Mouse (Mus musculus): ENCODE results near the gene Adamts2.

Adamts2 gene

DNA sequence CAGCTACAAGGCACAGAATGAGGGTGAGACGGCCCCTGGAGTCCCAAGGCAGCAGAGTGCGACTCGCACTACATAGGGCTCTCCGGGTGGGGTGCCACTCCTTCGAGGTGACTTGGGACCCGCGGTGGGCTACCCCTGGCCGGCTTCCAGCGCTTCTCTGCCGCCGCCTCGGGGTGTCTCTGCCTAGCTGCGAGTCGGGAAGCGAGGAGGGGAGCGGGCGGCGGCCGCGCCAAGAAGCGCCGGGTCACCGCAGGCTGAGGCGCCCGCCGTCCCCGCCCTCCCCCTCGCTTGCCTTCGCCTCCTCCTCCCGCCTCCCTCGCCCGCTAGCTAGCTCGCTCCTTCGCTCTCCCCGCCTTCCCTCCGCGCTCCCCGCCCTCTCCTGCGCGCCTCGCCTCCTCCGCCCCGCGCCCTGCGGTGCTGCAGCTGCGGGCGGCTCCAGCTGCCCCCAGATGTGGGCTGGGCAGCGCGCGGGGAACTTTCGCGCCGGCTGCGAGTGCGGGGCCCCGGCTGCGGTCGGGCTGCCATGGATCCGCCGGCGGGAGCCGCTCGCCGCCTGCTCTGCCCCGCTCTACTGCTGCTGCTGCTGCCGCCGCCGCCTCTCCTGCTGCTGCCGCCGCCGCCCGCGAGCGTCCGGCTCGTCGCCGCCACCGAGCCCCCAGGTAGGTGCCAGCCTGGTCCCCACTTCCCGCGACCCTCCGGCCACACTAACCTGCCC, at the start of gene Adamts2:
TSS of gene Adamts2 (plus strand) at position 444 of the 715 bp plus-strand sequence.
- peak; percentile 41 to 58 for DNase-seq

DNA sequence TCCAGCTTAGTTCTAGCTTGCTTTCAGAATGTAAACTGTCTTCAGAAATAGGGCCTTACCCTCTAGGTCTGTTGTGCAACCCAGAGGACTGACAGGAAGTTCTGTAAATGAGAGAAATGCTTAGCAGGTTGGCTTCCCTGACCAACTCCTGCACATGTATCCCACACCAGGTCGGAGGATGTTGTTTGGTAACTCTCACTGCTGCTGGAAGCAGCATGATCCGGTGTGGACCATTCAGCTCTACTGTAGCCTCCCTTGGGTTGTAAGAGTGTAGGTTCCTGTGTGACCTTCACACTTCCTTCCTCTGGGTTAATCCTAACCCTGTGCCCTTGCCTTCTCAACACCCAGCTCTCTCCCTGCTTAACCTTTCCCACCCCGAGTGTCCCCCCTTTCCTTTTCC, 44.8 kb upstream of the Adamts2 start:
- DNase-seq, result no peak

DNA sequence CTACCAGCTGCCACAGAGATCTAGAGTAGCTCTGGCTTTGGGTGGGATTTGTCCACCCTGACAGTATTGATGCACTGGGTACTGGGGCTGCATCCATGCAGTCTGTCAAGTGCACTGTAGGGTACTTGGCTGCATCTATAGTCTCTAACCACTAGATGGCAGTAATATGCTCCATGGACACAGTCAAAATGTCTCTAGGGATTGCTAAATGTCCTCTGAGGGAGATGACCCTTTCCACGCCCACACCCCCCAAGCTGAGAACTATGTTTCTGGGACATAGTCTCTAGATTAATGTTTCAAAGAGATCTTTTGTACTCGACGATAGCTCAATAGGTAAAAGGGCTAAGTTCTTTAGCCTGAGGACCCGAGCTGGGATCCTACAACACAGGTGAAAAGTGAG, 42.8 kb upstream of the Adamts2 start:
- DNase-seq, result no peak

DNA sequence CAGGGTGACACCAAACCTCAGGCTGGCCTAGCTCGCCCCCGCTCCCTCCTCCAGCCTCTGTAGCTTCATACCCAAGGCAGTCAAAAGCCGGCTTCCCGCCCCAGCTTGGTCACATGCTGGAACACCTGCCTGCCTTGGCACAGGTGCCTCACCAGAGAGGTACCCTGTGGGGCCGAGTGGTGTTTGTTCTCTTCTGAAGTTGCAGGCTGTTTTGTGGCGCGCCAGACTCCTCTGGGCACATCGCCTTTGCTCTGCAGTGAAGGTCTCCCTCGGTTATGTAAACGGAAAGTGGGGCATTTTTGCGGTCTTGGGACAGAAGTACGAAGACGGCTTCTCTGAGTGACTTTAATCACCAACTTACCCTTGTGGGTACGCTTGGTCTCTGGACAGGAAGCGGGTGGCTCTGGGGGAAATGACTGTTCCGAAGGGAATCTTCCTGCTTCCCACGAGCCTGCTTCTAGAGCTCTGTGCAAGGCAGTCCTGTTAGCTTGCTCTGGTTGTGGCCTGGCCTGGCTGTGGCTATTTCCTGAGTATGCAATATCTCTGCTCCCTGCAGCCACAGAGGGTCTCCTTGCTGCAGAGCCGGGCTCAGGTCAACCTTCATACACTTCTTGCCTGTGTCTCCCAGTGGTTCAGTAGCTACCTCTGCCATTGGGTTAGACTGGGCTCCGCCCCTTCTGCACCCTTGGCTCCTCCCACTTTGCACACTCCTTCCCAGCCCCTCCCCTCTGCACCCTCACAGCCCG, 36.2 kb upstream of the Adamts2 start:
- no peak for DNase-seq

DNA sequence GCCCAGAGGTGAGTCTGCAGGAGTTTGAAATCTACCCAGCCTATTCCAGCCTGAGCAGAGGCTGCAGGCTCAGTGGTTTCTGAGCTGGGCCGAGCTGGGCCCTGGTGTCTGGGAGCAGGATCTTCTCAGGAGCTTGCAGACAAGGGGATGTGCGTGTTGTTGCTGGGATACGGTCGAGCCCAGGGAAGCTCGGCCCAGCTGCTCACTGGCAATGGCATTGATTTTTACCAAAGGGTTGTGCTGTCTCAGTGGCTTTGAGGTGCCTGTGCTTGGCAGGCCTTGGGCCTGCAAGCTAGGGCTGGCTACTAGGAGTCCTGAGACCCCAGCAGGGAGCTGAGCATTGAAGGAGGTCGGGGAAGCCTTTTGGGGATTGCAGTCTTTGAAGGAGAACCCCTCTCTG, 30.4 kb upstream of the Adamts2 start:
- no peak for DNase-seq

DNA sequence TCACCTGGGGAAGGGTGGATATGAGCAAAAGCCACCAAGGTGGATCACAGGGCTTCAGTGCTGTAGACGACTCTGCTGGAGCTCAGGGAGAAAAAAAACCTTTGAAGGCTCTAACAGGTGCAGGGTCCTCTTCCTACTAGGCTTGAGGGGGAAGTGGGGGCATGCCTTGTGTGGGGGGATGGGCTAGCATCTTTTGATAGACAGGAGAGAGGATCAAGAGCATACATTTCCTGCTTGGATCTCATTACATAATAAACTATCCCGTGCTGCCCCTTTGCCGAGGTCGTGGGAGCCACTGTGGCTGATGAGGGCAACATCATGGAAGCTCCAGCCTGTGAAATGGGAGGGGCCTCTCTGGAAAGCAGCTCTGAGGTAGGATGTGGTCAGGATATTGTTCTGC, 25.4 kb upstream of the Adamts2 start:
- DNase-seq, result no peak

DNA sequence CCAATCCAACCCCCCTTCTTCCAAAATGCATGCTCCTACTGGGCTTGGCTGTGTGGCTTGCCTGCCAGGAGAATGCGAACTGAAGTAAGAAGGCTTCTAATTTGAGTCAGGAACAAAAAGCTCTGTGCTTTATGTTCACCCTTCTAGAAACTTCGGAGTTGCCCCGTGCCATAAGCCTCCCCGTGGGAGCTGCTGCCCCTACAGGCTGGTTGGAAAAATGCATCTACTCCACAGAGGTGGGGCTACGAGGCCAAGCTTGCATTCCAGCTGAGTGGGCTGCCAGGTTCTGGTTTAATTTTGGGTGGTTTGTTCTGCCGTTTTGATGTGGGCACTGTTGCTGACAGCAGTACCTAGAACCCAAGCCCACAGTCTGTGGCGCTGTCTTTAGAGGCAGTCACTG, 14.9 kb upstream of the Adamts2 start:
- peak; percentile 31 to 35 for DNase-seq

DNA sequence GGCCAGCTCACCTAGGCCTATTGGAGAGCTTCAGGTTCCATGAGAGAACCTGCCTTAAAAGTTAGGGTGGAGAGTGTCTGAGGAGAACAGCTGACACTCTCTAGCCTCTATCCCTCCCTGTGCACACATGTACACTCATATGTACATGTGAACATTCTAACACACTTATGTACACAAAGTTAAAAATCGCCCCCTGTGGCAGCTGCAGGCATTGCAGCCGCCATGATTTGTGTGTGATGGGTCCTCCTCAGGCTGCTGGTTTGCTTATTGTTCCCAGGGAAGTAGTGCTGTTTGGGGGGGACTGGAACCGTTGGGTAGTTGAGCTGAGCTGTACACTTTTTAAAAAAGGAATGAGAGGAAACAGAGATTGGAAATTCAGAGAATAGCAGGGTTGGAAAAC, 14.1 kb upstream of the Adamts2 start:
- DNase-seq, result peak; percentile 60 to 67

DNA sequence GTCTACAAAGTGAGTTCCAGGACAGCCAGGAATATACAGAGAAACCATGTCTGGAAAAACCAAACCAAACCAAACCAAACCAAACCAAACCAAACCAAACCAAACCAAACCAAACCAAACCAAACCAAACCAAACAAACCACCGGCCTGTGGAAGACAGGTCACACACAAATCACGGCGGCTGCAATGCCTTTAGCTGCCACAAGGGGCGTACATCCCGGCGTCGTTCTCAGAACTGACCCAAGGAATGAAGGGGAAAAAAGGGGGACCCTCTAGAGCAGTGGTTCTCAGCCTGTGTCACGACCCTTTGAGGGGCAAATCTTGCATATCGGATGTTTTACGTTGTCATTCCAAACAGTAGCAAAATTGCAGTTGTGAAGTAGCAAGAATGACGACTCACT, 12.8 kb upstream of the Adamts2 start:
- DNase-seq, result peak; percentile 56 to 65

DNA sequence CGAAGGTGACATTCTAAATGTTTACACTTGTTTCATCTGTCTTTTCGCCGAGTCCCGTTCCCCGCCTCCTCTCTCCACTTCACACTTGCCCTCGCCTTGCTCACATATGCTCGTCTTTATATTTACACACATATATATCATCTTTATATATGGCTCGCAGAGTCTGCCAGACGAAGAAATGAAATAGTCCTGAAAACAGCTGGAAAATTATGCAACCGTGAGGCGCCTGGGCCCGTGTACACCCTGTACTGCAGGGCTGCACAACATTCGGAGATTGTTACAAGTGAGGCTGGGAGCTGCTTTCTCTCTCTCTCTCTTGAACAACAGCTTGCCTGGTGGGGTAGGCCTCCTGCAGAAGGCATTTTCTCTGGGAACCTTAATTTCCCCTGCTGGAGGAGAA, 10.8 kb upstream of the Adamts2 start:
- DNase-seq, result no peak

DNA sequence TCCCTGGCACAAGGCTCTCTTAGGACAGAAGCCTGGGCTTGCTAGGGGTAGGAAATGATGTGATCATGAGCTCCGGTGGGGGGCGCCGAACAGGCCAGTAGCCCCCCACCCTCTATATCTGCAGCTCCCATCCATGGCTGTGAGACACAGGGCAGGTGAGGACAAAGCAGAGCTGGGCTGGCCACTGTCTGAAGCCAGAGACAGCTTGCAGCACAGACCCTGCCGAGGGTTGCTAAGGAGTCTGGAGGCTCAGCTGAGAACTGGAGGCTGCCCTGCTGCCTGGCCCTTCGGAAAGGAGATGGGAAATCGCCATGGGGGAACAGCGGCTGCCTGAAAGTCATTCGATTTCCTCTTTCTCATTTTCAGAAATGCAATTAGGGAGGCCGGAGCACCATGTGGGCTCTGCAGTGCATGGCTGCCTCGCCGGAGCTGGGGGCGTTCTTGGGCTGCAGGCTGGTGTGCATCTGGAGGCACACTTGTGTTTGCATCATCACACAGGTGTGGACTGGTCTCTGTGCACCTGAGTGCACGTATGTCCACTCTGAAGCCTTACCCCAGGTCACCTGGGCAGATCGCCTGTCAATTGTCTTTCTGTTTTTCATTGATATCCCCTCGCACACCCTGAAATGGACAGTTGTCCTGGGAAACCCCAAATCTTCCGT, 8.9 kb upstream of the Adamts2 start:
- no peak for DNase-seq

DNA sequence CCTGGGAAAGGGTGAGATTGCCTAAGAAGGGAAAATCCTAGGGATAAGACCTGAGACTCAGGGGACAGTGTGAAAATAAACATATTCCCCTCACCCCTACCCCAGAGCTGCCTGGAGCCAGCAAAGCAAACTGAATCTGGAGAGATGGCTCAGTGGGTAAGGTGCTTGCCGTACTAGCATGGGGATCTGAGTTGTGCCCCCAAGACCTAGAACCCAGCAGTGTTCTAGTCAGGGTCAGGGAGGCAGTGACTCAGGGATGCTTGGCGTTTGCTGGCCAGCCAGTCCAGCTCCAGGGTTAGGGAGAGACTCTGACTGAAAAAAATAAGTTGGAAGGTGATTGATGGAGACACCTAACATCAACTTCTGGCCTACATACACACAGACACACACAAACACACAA, 5.3 kb upstream of the Adamts2 start:
- DNase-seq, result no peak

DNA sequence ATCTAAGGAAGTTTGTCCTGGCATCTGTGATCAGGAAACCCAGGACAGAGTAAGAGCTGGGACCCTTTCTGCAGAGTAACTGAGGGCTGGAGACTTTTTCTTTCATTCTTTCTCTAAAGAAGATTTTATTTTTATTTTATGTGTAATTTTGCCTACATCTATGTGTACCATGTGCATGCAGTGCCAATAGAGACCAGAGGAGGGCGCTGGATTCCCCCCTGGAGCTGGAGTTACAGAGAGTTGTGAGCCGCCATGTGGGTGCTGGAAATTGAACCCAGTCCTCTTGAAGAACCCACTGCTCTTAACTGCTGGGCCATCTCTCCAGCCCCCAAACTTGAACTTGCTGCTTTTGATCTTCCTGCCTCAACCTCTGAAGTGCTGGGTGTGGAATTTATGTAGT, 2.7 kb upstream of the Adamts2 start:
- DNase-seq, result no peak

DNA sequence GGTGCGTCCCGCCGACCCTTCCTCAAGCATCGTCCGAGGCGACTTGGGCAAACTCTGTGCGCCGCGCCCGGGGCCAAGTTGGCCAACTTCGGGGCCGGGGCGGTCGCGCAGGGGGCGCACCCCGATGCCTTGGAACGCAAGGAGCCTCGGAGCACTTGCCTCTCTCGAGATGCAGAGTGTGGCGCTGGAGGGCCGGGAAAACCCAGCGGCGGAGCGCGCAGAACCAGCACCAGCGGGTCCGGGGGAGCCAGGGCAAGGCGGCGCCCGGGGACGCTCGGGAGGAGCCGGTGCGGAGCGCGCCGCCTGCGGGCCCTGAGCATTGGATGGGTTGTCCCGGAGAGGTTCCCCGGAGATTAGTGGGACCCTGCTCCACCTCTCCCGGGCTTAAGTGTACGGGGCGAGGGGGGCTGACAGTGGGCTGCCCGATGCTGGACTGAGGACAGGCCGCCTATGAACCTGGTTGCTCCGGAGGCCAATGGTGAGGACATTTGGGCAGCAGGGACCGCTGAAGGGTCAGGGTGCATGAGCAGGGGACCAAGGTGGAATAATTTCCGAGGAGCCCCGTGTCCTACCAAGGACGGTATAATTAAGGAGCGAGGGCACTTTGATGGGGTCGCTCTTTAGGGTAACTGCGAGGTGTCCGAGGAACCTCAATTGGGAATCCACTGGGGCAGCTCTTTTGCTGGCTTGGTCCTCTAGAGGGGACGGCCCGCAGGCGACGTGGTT, 635 bp downstream of the Adamts2 start:
- peak; percentile 45 to 48 for DNase-seq

DNA sequence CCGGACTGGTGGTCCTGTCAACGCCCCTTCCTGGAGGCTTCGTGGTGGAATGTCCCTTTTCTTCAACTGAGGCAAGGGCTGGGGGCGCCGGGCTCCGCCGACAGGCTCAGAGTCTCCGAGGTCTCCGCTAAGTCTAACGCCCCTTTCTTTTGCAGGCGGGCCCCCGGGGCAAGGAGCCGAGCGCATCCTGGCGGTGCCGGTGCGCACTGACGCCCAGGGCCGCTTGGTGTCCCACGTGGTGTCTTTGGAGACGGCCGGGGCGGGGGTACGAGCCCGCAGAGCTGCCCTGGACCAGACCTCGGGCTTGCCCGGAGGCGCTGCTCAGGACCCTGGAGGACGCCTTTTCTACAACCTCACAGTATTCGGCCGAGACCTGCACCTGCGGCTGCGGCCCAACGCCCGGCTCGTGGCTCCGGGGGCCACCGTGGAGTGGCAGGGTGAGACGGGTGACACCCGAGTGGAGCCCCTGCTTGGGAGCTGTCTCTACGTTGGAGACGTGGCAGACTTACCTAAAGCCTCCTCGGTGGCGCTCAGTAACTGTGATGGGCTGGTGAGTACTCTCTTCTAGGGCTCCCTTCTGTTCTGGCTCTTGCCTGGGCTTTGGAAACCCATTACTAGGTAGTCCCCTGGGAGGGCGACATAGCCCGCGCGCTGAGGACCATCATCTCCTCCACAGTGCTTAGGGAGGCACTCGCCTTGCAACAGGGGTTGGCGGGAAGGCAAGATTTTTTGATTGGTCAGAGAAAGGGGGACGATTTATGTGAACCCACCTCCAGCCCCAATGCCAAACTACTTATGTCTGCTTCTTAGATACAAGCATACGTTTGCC, 1.4 kb downstream of the Adamts2 start:
- peak; percentile 42 to 53 for DNase-seq

DNA sequence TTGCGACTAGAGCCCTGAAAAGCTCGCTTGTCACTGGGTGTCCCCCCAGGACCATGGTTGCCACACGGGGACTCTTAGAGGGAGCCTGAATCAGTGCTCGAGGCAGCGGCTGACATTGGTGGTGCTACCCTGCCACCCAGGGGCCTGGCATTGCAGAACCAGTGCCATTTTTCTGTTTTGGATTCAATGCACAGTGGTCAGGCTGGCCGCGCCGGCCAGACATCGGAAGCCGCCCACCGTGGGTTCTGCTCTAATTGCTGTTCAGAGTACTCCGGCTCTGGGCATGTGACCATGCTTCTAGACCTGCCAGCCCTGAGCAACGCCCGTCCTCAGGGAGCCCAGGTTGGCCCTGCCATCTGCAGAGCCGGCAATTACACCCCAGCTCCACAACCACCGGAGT, 2.5 kb downstream of the Adamts2 start:
- DNase-seq, result peak; percentile 23 to 24

DNA sequence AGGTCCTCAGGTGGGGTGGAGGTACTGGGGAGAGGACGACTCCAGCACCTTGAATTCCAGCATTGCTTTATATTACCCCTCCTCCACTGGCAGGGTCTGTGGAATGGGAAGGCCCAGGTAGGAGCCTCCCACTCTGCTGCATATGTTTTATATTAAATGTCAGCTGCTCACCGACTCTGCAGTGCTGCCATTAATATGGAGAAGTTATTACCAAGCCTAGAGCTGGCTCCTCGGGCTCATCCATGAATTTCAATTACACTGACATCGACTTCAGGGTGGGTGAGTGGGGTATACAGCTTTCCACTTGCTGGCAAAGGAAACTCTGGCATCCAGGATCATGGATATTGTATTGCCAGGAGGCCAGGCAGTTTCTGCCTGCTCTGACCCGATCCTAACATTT, 9.3 kb downstream of the Adamts2 start:
- no peak for DNase-seq

DNA sequence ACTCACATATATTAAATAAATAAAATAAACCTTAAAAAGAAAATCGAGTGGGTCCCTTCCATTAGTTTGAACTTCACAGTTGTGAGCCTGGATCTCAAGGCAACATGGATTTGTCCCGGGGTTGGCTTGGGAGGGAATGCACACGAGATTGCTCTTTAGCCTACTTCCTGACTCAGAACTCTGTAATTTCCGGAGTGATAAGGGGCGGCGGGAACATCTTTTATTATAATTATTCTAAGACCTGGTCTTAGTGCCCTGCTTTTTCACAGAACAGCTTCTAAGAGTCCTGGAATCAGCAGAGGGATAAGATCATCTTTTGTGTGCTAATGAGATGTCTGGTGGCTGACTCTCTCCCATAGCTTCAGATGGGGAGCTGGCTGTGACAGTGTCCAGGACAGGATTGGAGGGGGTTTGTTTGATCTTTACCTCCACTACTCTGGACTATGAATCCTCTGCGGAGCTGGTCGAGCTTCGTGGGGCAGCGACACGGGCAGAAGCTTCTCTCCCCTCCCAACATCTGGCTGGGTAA, 15.2 kb downstream of the Adamts2 start:
- no peak for DNase-seq

DNA sequence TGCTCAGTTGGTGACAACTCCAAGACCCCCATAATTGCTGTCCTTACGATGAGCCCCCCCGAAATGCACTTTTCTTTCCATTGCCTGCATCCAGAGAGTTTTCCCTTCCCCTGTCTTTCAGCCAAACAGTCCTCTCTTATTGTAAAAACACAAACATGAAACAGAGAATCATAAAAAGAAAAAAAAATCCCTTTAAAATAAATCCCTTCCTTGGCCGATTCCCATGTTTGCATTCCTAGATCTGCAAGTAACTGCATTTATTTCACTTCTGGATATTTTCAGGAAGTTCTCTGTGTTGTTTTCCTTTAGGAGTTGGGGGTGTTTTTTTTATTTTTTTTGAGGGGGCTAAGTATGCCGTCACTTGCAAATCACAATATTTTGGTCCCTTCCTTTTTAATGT, 19.0 kb downstream of the Adamts2 start:
- no peak for DNase-seq

DNA sequence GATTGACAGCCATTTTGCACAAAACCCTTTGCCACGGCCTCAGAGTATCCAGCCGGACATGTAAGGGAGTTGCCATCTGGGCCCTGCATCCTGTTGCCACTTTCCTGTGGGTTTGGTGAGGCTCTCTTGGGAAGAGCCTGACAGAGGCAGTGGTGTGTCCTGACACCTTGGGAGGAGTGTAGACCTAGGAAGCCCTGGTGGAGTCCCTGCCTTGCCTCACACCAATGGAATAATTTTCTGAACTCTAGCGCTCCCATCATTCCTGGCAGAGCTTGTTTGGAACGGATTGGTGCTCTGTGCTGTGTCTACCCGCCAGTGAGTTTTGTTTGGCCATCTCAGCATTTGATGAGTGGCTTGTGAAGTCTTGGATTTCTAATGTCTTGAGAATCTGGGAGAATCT, 19.5 kb downstream of the Adamts2 start:
- no peak for DNase-seq

DNA sequence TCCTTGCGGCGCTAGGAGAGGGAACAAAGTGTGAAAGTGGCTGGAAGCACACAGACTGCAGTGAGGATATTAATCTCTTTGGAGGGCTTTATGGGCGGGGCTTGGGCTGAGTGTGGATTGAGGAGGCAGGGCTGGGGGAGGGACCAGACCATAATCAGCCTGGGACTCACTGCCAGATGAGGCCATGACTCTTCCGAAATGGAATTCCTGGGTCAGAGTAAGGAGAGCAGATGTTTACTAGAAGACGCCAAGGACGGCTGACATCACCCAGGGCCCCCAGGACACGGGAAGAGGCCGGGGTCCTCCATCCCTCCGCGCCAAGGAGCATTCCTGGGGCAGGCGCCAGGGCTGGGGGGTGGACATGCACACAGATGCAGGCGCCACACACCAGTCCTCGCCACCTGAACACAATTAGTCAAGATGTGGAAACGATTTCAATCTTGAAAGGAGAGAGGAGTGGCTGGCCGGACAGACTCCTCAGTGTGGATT, 20.4 kb downstream of the Adamts2 start:
- no peak for DNase-seq

DNA sequence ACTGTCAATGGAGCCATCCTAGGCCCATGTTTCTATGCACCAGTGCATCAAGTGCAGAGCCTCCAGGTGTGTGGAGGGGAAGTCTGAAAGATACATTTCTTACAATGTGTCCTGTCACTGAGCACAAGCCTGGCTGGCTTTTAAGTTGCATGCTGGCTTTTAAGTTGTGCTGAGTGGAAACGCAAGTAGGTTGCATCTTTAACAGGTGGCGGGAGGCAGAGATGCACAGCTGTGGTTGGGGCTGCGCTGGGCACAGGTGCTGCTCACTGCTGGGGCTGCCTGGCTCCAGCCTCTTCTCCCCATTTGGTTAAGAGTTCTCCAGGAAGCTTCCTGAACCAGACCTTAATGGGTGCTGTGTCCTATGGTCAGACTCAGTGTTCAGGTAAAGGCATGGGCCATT, 21.9 kb downstream of the Adamts2 start:
- DNase-seq, result no peak
